Mouse (Mus musculus): Measurements from ENCODE around the gene Med13l.

Gene Med13l

GRCm38 (mm10) chr5:118560385-118561085 is at the start of gene Med13l:
TSS of gene Med13l (plus strand) at chr5:118560679.
- peak; percentile 71 for DNase-seq (ENCODE audit: low spot score)

- DNase-seq (ENCODE audit: low spot score), result no peak
Measured at GRCm38 (mm10) chr5:118510969-118511368, 49.5 kb upstream of the Med13l start.

- DNase-seq (ENCODE audit: low spot score), result no peak
Measured at GRCm38 (mm10) chr5:118513005-118513404, 47.5 kb upstream of the Med13l start.

GRCm38 (mm10) chr5:118513629-118514526 is 46.6 kb upstream of the Med13l start:
- peak; percentile 81 for DNase-seq (ENCODE audit: low spot score)

GRCm38 (mm10) chr5:118514527-118514831 is 46.0 kb upstream of the Med13l start:
- DNase-seq (ENCODE audit: low spot score), result no peak

GRCm38 (mm10) chr5:118514842-118515241 is 45.6 kb upstream of the Med13l start:
- DNase-seq (ENCODE audit: low spot score), result no peak

GRCm38 (mm10) chr5:118515280-118515721 is 45.2 kb upstream of the Med13l start:
- no peak for DNase-seq (ENCODE audit: low spot score)

- no peak for DNase-seq (ENCODE audit: low spot score)
Measured at GRCm38 (mm10) chr5:118516066-118516465, 44.4 kb upstream of the Med13l start.

- no peak for DNase-seq (ENCODE audit: low spot score)
Measured at GRCm38 (mm10) chr5:118516470-118516869, 44.0 kb upstream of the Med13l start.

GRCm38 (mm10) chr5:118520457-118520856 is 40.0 kb upstream of the Med13l start:
- no peak for DNase-seq (ENCODE audit: low spot score)

- no peak for DNase-seq (ENCODE audit: low spot score)
Measured at GRCm38 (mm10) chr5:118524400-118524799, 36.1 kb upstream of the Med13l start.

GRCm38 (mm10) chr5:118525634-118526033 is 34.8 kb upstream of the Med13l start:
- DNase-seq (ENCODE audit: low spot score), result no peak

GRCm38 (mm10) chr5:118526504-118526903 is 34.0 kb upstream of the Med13l start:
- no peak for DNase-seq (ENCODE audit: low spot score)

GRCm38 (mm10) chr5:118529241-118529640 is 31.2 kb upstream of the Med13l start:
- no peak for DNase-seq (ENCODE audit: low spot score)

GRCm38 (mm10) chr5:118532125-118532524 is 28.4 kb upstream of the Med13l start:
- no peak for DNase-seq (ENCODE audit: low spot score)

GRCm38 (mm10) chr5:118532659-118533058 is 27.8 kb upstream of the Med13l start:
- DNase-seq (ENCODE audit: low spot score), result no peak

- no peak for DNase-seq (ENCODE audit: low spot score)
Measured at GRCm38 (mm10) chr5:118534407-118534921, 26.0 kb upstream of the Med13l start.

- DNase-seq (ENCODE audit: low spot score), result no peak
Measured at GRCm38 (mm10) chr5:118535130-118535529, 25.3 kb upstream of the Med13l start.

- DNase-seq (ENCODE audit: low spot score), result no peak
Measured at GRCm38 (mm10) chr5:118538487-118538886, 22.0 kb upstream of the Med13l start.

- DNase-seq (ENCODE audit: low spot score), result no peak
Measured at GRCm38 (mm10) chr5:118543816-118544215, 16.7 kb upstream of the Med13l start.

- no peak for DNase-seq (ENCODE audit: low spot score)
Measured at GRCm38 (mm10) chr5:118550493-118550892, 10.0 kb upstream of the Med13l start.

- DNase-seq (ENCODE audit: low spot score), result no peak
Measured at GRCm38 (mm10) chr5:118553290-118553689, 7.2 kb upstream of the Med13l start.

- DNase-seq (ENCODE audit: low spot score), result no peak
Measured at GRCm38 (mm10) chr5:118555305-118555704, 5.2 kb upstream of the Med13l start.

Data from lung, postnatal 25 days (tissue).